Mouse (Mus musculus): ENCODE results near the gene Zswim5. TPM values are rescaled to one million over a fixed set of nuclear protein-coding genes. Genes with fewer than 3 reads are reported as not detected.

Gene Zswim5
- polyA plus RNA-seq, 1 experiment from 2014 or later: 0.79 TPM

DNA sequence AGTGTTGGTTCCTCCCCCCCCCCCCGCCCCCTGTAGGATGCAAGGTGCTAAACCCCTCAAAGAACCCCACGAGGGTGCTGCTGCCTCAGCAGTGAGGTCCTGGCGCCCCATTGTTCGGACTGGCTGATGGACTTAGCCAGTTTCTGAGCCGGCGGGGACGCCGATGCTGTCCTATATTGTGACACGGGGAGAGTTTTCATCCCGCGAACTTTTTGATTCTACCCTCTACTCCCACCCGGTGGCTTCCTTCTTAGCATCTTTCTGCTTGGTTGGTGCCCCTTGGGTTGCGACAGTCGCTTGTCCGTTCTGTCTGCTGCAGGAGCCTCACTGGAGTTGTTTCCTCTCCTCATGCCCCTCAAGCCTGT, 564 bp upstream of the Zswim5 start:
- H3K4me1 ChIP-seq (ENCODE audit: insufficient read depth): no peaks in the 10 kb centered on the region
- no peaks in the 10 kb centered on the region for H3K9me3 ChIP-seq (ENCODE audit: low read depth, low read length)
- no peaks in the 10 kb centered on the region for H3K36me3 ChIP-seq (ENCODE audit: insufficient read depth)
- H3K27ac ChIP-seq (ENCODE audit: low read depth): peak overlapping the region; percentile 84; the same call in 1 of the 2 replicates
- 0 out of 2 replicates have a peak, but pooled peaks have one; percentile 7 for TF ChIP-seq CTCF (IDR thresholded peaks at IDR 0.05; ENCODE audit: low read depth)
- peak; percentile 52 for DNase-seq
- whole genome bisulfite sequencing: 0% methylated on average over 15 of the region's 15 CpGs
- peak overlapping the region; percentile 76 for H3K4me3 ChIP-seq (ENCODE audit: low read depth, low read length)
- H3K9ac ChIP-seq: peak overlapping the region; percentile 68
- peak; percentile 57; the same call in 1 of the 2 replicates for ATAC-seq (ENCODE audit: insufficient read depth)
- H3K4me2 ChIP-seq: peak overlapping the region; percentile 97
- H3K27me3 ChIP-seq (ENCODE audit: insufficient read depth, low read length): peaks cover 31% of the 10 kb centered on the region

- peaks cover 31% of the 10 kb centered on the region for H3K27me3 ChIP-seq (ENCODE audit: insufficient read depth, low read length)
- TF ChIP-seq CTCF (IDR thresholded peaks at IDR 0.05; ENCODE audit: low read depth): no peak
- 1% methylated on average over 53 of the region's 57 CpGs for WGBS
- H3K27ac ChIP-seq (ENCODE audit: low read depth): 0 out of 2 replicates have a peak overlapping the region, but pooled peaks have one; percentile 84
- DNase-seq (peak; percentile 41), ATAC-seq (ENCODE audit: insufficient read depth) (no peak; the same call in 1 of the 2 replicates)
- H3K4me1 ChIP-seq (ENCODE audit: insufficient read depth): no peaks in the 10 kb centered on the region
- peak overlapping the region; percentile 76 for H3K4me3 ChIP-seq (ENCODE audit: low read depth, low read length)
- no peaks in the 10 kb centered on the region for H3K9me3 ChIP-seq (ENCODE audit: low read depth, low read length)
- peak overlapping the region; percentile 97 for H3K4me2 ChIP-seq
- peak overlapping the region; percentile 68 for H3K9ac ChIP-seq
- no peaks in the 10 kb centered on the region for H3K36me3 ChIP-seq (ENCODE audit: insufficient read depth)
Observed at GRCm38 (mm10) chr4:116877729-116878321, 649 bp downstream of the Zswim5 start.

- Histone ChIP-seq H3K27ac (ENCODE audit: low read depth) (no peak overlapping the region), H3K36me3 (ENCODE audit: insufficient read depth) (no peaks in the 10 kb centered on the region), H3K4me3 (ENCODE audit: low read depth, low read length) (peak overlapping the region; percentile 76), H3K4me1 (ENCODE audit: insufficient read depth) (no peaks in the 10 kb centered on the region), H3K4me2 (peak overlapping the region; percentile 97), H3K9ac (no peak overlapping the region), H3K9me3 (ENCODE audit: low read depth, low read length) (no peaks in the 10 kb centered on the region), H3K27me3 (ENCODE audit: insufficient read depth, low read length) (peaks cover 31% of the 10 kb centered on the region)
- 4% methylated on average over 11 of the region's 11 CpGs for WGBS
- DNase-seq (peak; percentile 37), ATAC-seq (ENCODE audit: insufficient read depth) (no peak)
- no peak for TF ChIP-seq CTCF (IDR thresholded peaks at IDR 0.05; ENCODE audit: low read depth)
Observed at GRCm38 (mm10) chr4:116878491-116878890, 1.3 kb downstream of the Zswim5 start.

- H3K4me1 ChIP-seq (ENCODE audit: insufficient read depth): no peaks in the 10 kb centered on the region
- TF ChIP-seq CTCF (IDR thresholded peaks at IDR 0.05; ENCODE audit: low read depth): no peak
- no peak overlapping the region for H3K4me2 ChIP-seq
- no peak overlapping the region for H3K27ac ChIP-seq (ENCODE audit: low read depth)
- DNase-seq (no peak), ATAC-seq (ENCODE audit: insufficient read depth) (no peak)
- H3K27me3 ChIP-seq (ENCODE audit: insufficient read depth, low read length): peaks cover 7% of the 10 kb centered on the region; the same call in 1 of the 2 replicates
- H3K9me3 ChIP-seq (ENCODE audit: low read depth, low read length): no peaks in the 10 kb centered on the region
- H3K4me3 ChIP-seq (ENCODE audit: low read depth, low read length): no peak overlapping the region
- no peak overlapping the region for H3K9ac ChIP-seq
- H3K36me3 ChIP-seq (ENCODE audit: insufficient read depth): no peaks in the 10 kb centered on the region
Observed at GRCm38 (mm10) chr4:116882679-116883078, 5.5 kb downstream of the Zswim5 start.

GRCm38 (mm10) chr4:116894200-116895080, 17.3 kb downstream of the Zswim5 start:
- Histone ChIP-seq H3K9me3 (ENCODE audit: low read depth, low read length) (no peaks in the 10 kb centered on the region), H3K27ac (ENCODE audit: low read depth) (no peak overlapping the region), H3K4me1 (ENCODE audit: insufficient read depth) (no peaks in the 10 kb centered on the region), H3K9ac (no peak overlapping the region), H3K4me3 (ENCODE audit: low read depth, low read length) (no peak overlapping the region), H3K36me3 (ENCODE audit: insufficient read depth) (no peaks in the 10 kb centered on the region), H3K4me2 (no peak overlapping the region), H3K27me3 (ENCODE audit: insufficient read depth, low read length) (no peaks in the 10 kb centered on the region)
- no peak for TF ChIP-seq CTCF (IDR thresholded peaks at IDR 0.05; ENCODE audit: low read depth)
- DNase-seq (peak; percentile 67), ATAC-seq (ENCODE audit: insufficient read depth) (peak; percentile 28)
- WGBS: 37% methylated on average over 4 of the region's 4 CpGs

DNA sequence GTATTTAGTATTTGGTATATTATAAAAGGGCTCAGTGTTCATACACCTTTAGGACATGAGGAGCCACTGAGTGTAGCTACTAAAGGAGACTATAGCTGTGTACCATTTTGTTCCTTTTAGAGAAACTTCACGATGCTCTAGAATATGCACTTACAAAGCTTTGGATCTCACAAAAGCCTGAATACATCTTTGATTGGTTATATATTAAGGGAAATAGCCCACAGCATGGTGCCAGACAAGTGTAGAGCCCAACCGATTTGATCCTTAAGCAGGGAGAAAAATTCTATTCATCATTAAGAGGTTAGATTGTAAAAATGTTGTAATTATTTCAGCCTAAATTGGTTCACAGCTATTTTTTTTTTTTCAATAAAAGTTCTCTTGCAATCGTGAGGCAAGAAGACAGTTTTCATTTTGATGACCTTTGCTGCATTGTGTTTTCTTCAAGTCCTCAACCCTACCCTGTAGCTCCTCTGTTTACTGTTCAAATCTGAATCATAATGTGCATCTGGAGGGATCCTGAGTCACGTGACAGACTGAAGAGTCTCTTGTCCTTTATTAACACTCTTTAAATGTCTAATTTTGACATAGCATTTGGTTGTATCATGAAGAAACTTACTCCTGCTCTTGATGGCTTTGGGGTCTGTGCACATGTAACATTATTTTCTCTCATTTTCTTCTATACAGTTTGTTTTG, 33.5 kb downstream of the Zswim5 start:
- Histone ChIP-seq H3K27me3 (ENCODE audit: insufficient read depth, low read length) (no peaks in the 10 kb centered on the region), H3K9ac (no peak overlapping the region), H3K4me2 (no peak overlapping the region), H3K4me3 (ENCODE audit: low read depth, low read length) (no peak overlapping the region), H3K9me3 (ENCODE audit: low read depth, low read length) (no peaks in the 10 kb centered on the region), H3K36me3 (ENCODE audit: insufficient read depth) (no peaks in the 10 kb centered on the region), H3K27ac (ENCODE audit: low read depth) (no peak overlapping the region), H3K4me1 (ENCODE audit: insufficient read depth) (no peaks in the 10 kb centered on the region)
- ATAC-seq (ENCODE audit: insufficient read depth) (no peak), DNase-seq (no peak)
- no peak for TF ChIP-seq CTCF (IDR thresholded peaks at IDR 0.05; ENCODE audit: low read depth)
- WGBS: 66% methylated on average over 4 of the region's 4 CpGs

GRCm38 (mm10) chr4:116911202-116911601, 34.0 kb downstream of the Zswim5 start:
- Histone ChIP-seq H3K4me1 (ENCODE audit: insufficient read depth) (no peaks in the 10 kb centered on the region), H3K9me3 (ENCODE audit: low read depth, low read length) (no peaks in the 10 kb centered on the region), H3K4me3 (ENCODE audit: low read depth, low read length) (no peak overlapping the region), H3K36me3 (ENCODE audit: insufficient read depth) (no peaks in the 10 kb centered on the region), H3K4me2 (no peak overlapping the region), H3K9ac (no peak overlapping the region), H3K27ac (ENCODE audit: low read depth) (no peak overlapping the region), H3K27me3 (ENCODE audit: insufficient read depth, low read length) (no peaks in the 10 kb centered on the region)
- ATAC-seq (ENCODE audit: insufficient read depth): no peak
- no peak for TF ChIP-seq CTCF (IDR thresholded peaks at IDR 0.05; ENCODE audit: low read depth)
- no peak for DNase-seq
- WGBS: 62% methylated on average over 5 of the region's 5 CpGs

Measured in lung, embryonic 14.5 days (tissue).